Mouse (Mus musculus) C2C12 (cell line): Measurements from ENCODE around the gene Nudcd2.

Source experiments
- CTCF ChIP-seq: IDR thresholded peaks from one replicate; pipeline ENCODE4 v1.5.1; 2011; ENCODE audit not compliant: control insufficient read depth, insufficient read depth, insufficient read length
- MYOD1 ChIP-seq: IDR thresholded peaks from one replicate; pipeline ENCODE4 v1.6.1; 2011; ENCODE audit warnings: low read depth; ENCODE audit not compliant: control insufficient read depth, insufficient read length
- USF1 ChIP-seq: IDR thresholded peaks from one replicate; pipeline ENCODE4 v1.6.1; 2011; ENCODE audit warnings: low read depth, mild to moderate bottlenecking, control low read depth, moderate library complexity

DNA sequence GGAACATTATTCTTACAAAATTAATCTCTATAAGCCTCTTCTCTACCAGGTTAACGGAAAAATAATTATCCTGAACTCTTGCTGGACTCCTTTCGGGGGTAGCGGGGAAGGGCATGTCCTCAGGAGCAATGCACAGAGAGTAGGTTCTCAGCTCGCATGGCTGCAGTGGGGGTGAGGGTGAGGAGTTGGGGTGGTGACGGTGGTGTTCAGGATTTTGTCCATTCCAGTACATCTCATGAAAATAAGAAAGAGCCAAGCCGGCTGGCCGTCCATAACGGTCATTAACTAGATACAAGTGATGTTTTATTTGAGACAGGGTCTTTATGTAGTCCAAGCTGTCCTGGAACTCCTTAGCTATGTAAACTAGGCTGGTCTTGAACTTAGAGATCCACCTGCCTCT, 22.5 kb downstream of the Nudcd2 start:
- TF ChIP-seq MYOD1 (no peak), CTCF (no peak), USF1 (no peak)
